Mouse (Mus musculus) heart, postnatal 0 days (tissue): ENCODE measurements around the gene Suox. TPM values are rescaled to one million over a fixed set of nuclear protein-coding genes. Genes with fewer than 3 reads are reported as not detected.

Experiments used
- ATAC-seq: fragments of 200-750 bp; cut with Nextera tagmentation; 2 replicates; pipeline ENCODE4 v1.8.0; 2017; ENCODE audit warnings: low read depth, moderate number of reproducible peaks, moderate library complexity; ENCODE audit not compliant: insufficient read depth
- DNase-seq: peaks from one replicate; pipeline ENCODE4 v3.0.0-alpha.2; 2016; ENCODE audit warnings: low spot score
- H3K27ac ChIP-seq: fragments of 300-500 bp; sonication (generic); 2 replicates; pipeline ENCODE4 v1.5.1; 2014; ENCODE audit warnings: low read depth, mild to moderate bottlenecking
- H3K27me3 ChIP-seq: fragments of 300-500 bp; sonication (generic); 2 replicates; pipeline ENCODE4 v1.6.1; 2014; ENCODE audit warnings: low read length, mixed read lengths; ENCODE audit not compliant: control insufficient read depth, insufficient read depth
- H3K36me3 ChIP-seq: fragments of 300-500 bp; sonication (generic); replicated peaks from 2 replicates; pipeline ENCODE4 v1.6.1; 2014; ENCODE audit warnings: low read length, mixed read lengths; ENCODE audit not compliant: control insufficient read depth, insufficient read depth
- H3K4me1 ChIP-seq: fragments of 300-500 bp; sonication (generic); 2 replicates; pipeline ENCODE4 v1.6.1; 2014; ENCODE audit warnings: antibody characterized with exemption; ENCODE audit not compliant: control insufficient read depth, insufficient read depth
- H3K4me2 ChIP-seq: fragments of 300-500 bp; sonication (generic); 2 replicates; pipeline ENCODE4 v1.6.1; 2014; ENCODE audit warnings: low read depth, mild to moderate bottlenecking, low read length, moderate library complexity
- H3K4me3 ChIP-seq: fragments of 300-500 bp; sonication (generic); 2 replicates; pipeline ENCODE4 v1.5.1; 2014; ENCODE audit warnings: low read depth, low read length
- H3K9ac ChIP-seq: fragments of 300-500 bp; sonication (generic); replicated peaks from 2 replicates; pipeline ENCODE4 v1.6.1; 2014; ENCODE audit warnings: low read depth, low read length, mixed read lengths
- H3K9me3 ChIP-seq: fragments of 300-500 bp; sonication (generic); replicated peaks from 2 replicates; pipeline ENCODE4 v1.6.1; 2016; ENCODE audit warnings: low read length; ENCODE audit not compliant: control insufficient read depth
- CTCF ChIP-seq: IDR thresholded peaks from 2 replicates; pipeline ENCODE4 v1.5.1; 2016; ENCODE audit warnings: antibody characterized with exemption, control low read depth, low read depth
- EP300 ChIP-seq: IDR thresholded peaks from 2 replicates; pipeline ENCODE4 v1.6.1; 2016; ENCODE audit warnings: antibody characterized with exemption, low read depth
- WGBS: fragments of 180-500 bp; shearing (Covaris S2); extraction: QIAGEN DNeasy Blood & Tissue Kit; methylation state at CpG from one replicate; pipeline ENCODE4 v1.1.7; 2014; 5-methylcytosine and 5-hydroxymethylcytosine counted together
- polyA plus RNA-seq: library from polyadenylated mRNA; unstranded; fragments of >200 nt; fragmentation: Nextera tagmentation; extraction: Ambion mirVana; gene quantifications from 2 replicates; pipeline ENCODE4 v1.2.1, GENCODE M21; 2015
- total RNA-seq: library from RNA; depleted of rRNA; stranded (reverse); fragments of >200 nt; gene quantifications from 2 replicates; pipeline ENCODE4 v1.2.3, GENCODE M21; 2014; ENCODE audit warnings: low replicate concordance

The Suox gene
- total and polyA plus RNA-seq, 2 experiments from 2014 or later = 12.5 to 17.2 TPM

DNA sequence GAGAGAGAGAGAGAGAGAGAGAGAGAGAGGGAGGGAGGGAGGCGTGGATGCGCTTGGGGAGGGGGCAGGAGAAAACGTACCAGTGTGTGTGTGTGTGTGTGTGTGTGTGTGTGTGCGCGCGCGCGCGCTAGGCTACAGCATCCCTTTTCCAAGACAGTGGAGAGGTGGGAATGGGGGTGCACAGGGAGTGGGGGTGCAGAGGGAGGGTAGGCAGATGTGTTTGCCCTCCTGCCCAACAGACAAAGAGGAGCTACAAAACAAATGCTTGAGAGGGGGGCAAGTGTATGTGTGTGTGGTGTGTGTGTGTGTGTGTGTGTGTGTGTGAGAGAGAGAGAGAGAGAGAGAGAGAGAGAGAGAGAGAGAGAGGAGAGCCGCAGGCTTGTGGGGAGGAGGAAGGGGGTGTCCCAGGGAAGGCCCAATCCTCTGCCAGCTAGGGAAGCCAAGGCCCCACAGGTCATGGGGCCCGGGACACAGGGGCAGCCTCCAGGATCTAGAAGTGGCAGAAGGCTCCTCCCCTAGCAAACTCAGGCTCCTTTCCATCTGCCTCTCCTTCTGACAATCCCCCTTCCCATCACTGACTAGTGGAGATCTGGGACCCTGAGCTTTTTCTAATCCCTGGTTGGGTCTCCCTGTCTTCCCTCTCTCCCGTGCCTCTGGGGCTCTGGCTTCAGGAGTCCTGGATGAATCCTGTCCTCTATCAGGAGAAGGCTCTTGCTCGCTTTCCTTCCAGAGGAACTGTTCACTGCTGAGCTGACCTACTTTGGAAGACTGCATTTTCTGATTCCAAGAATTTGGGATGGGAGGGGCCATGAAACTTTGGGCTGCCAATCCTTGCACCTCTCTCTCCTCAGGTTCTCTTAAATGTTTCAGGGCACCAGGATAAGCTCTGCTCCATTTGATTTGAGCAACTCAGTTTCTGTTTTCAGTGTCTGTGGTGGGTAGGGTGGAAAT lies 27.5 kb downstream of the Suox start:
- Histone ChIP-seq H3K4me3 (peak overlapping the region; percentile 45), H3K4me2 (peak overlapping the region; percentile 72), H3K36me3 (no peaks in the 10 kb centered on the region), H3K9me3 (no peaks in the 10 kb centered on the region), H3K9ac (no peak overlapping the region; the same call in 1 of the 2 replicates), H3K27ac (peak overlapping the region; percentile 35; the same call in 1 of the 2 replicates), H3K4me1 (peaks cover 18% of the 10 kb centered on the region), H3K27me3 (no peaks in the 10 kb centered on the region; the same call in 1 of the 2 replicates)
- peak; percentile 63 for ATAC-seq
- 9% methylated on average over 13 of the region's 13 CpGs for WGBS
- TF ChIP-seq EP300 (no peak), CTCF (no peak)
- no peak for DNase-seq

DNA sequence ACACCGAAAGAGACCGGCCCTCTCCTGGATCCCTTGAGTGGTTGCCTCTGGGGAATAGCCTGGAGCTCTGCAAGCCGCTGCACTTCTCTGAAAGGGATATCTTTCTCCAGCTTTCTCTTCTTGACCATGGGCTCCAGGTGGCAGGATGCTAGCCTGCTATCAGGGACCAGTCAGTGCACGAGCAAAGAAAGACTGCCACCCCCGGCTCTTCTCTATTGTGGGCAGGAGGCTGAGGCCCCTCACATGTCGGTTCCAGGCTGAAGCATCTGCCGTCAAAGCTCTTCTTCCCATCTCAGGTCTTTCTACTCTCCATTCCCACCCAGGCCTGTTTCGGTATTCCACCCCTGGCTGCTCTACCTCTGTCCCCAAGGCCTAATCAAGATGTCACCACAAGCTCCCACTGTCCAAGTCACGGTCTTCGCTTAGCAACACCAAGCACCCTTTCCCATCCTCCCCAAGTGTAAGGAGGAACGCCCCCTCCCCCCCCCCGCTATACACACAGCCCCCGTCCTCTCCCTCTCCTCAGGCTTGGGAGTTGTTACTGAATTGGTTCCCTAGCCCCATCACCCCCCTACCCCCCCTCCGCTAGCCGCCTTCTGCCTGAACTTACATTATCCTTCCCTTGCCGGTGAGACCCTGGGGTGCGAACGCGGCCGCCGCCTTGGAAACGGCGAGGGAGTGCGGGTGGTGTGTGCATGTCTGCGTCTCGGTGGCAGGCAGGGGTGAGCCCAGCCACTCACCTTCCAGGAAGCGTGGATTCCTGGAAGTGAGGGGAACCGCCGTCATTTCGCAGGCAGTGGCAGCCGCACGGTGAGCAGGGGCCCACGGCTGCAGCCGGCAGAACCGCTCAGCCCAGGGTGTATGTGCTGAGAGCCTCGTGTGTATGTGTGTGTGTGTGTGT lies 28.5 kb downstream of the Suox start, which contains the start of gene Ikzf4:
TSS of gene Ikzf4 (minus strand) at position 881 of the 901 bp plus-strand sequence.
- DNase-seq = no peak
- Histone ChIP-seq H3K9ac (no peak within 1 kb of the TSS; the same call in 1 of the 2 replicates), H3K4me1 (peaks cover 18% of the 10 kb centered on the region), H3K27me3 (no peaks in the 10 kb centered on the region; the same call in 1 of the 2 replicates), H3K9me3 (no peaks in the 10 kb centered on the region), H3K4me3 (peak within 1 kb of the TSS; percentile 45), H3K36me3 (no peaks in the 10 kb centered on the region), H3K27ac (peak within 1 kb of the TSS; percentile 35; the same call in 1 of the 2 replicates), H3K4me2 (peak within 1 kb of the TSS; percentile 72)
- WGBS = 6% methylated on average over 35 of the region's 36 CpGs
- TF ChIP-seq CTCF (no peak), EP300 (no peak)
- ATAC-seq = peak; percentile 58

DNA sequence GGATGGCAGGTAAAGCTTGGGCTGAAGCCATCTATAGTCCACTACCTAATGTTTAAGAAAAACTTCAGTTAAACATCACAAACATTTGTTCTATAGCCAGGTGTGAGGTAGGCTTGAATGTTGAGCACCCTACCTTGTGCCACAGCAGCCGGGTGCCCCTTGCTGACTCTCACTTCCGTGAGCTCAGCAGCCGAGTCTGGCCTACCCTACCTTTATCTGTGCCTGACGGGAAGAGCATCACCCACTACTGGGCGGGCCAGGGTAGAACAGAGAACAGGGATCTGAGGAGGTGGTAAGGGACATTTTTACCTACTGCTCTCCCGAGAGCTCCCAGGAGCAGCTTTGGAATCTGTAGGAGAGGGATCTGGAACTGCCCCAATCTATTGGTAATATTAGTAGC lies 31.1 kb downstream of the Suox start:
- H3K9ac ChIP-seq = no peak overlapping the region
- no peak overlapping the region for H3K27ac ChIP-seq
- ATAC-seq = no peak
- H3K9me3 ChIP-seq = no peaks in the 10 kb centered on the region
- DNase-seq = no peak
- no peak overlapping the region for H3K4me2 ChIP-seq
- 79% methylated on average over 6 of the region's 6 CpGs for WGBS
- H3K36me3 ChIP-seq = no peaks in the 10 kb centered on the region
- TF ChIP-seq EP300 = no peak
- TF ChIP-seq CTCF = no peak
- peaks cover 18% of the 10 kb centered on the region for H3K4me1 ChIP-seq
- H3K4me3 ChIP-seq = no peak overlapping the region
- H3K27me3 ChIP-seq = no peaks in the 10 kb centered on the region; the same call in 1 of the 2 replicates

DNA sequence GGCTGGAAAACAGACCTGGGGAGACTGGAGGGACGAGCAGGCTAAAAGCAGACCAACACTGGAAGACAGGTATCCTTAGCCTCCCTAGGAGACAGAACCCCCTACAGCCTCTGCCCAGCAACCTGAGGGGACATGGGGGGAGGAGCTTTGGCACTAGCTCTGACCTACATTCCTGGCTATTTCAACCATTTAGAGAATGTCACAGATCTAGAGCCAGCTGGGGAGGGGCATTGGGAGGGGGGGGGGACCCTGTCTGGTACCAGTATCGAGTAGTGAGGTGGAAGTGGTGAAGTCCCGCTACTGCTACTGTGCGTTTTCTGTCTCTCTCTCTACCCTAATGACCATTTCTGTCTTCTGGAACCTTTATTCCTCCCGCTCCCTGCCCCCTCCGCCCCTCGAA lies 32.0 kb downstream of the Suox start:
- no peaks in the 10 kb centered on the region for H3K36me3 ChIP-seq
- no peak overlapping the region for H3K4me3 ChIP-seq
- no peak for TF ChIP-seq EP300
- TF ChIP-seq CTCF = no peak
- 51% methylated on average over 7 of the region's 7 CpGs for WGBS
- H3K9ac ChIP-seq = no peak overlapping the region
- H3K4me1 ChIP-seq = peaks cover 15% of the 10 kb centered on the region
- H3K4me2 ChIP-seq = no peak overlapping the region
- DNase-seq (no peak), ATAC-seq (no peak; the same call in 1 of the 2 replicates)
- H3K27me3 ChIP-seq = no peaks in the 10 kb centered on the region; the same call in 1 of the 2 replicates
- H3K9me3 ChIP-seq = no peaks in the 10 kb centered on the region
- H3K27ac ChIP-seq = no peak overlapping the region

DNA sequence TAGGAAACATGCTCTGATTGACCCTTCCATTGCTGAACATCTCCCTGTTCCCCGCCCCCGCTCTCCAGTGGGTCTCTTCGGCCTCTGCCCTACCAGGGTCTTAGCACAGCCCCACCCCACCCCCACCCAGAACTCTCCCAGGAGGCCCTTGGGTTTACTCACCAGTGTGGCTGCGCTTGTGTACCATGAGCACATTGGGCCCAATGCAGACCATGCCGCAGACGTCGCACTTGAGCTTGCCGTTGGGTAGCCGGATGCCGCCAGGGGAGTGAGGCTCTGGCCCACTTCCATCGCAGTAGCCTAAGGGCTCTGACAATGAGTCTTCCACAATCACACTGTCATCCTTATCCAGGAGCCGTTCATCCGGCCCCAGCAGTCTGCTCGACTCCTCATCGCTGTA lies 33.0 kb downstream of the Suox start:
- no peak overlapping the region for H3K4me3 ChIP-seq
- no peak overlapping the region for H3K27ac ChIP-seq
- no peak overlapping the region for H3K9ac ChIP-seq
- no peaks in the 10 kb centered on the region for H3K9me3 ChIP-seq
- DNase-seq (no peak), ATAC-seq (no peak)
- TF ChIP-seq EP300 (no peak), CTCF (no peak)
- H3K36me3 ChIP-seq = no peaks in the 10 kb centered on the region
- H3K4me1 ChIP-seq = peaks cover 6% of the 10 kb centered on the region
- no peaks in the 10 kb centered on the region; the same call in 1 of the 2 replicates for H3K27me3 ChIP-seq
- H3K4me2 ChIP-seq = no peak overlapping the region
- WGBS = 89% methylated on average over 15 of the region's 15 CpGs
